Mouse (Mus musculus): Measurements from ENCODE around the gene Gpr4.

DNA sequence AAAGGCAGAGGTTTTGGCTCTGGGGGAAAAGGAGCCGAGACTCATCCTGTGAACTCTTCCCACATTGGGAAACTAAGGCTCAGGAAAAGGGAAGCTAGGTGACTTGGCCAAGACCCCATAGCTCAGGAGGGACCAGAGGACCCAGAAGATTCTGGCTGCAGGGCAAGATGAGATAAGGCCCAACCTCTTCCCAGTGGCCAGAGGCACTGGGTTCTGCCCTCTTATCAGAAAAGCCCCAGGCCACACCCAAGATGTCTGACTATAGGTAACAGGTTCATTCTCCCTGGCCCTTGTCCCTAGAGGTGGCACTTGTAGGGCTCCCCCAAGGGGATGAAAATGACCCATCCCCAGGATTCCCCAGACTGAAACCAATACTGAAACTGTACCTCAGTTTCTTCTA, 34.5 kb downstream of the Gpr4 start:
- TF ChIP-seq CTCF (IDR thresholded peaks at IDR 0.05 in 2 of 3, conservative IDR thresholded peaks at IDR 0.05 in 1 of 3; ENCODE audit: control insufficient read depth in 1 of 3, insufficient read depth in 1 of 3, low read depth in 2 of 3, low read length in 3 of 3, poor library complexity in 1 of 3, severe bottlenecking in 1 of 3) (no peak), POLR2AphosphoS5 (IDR thresholded peaks at IDR 0.05; ENCODE audit: borderline replicate concordance, low read depth, low read length) (no peak), GABPA (IDR thresholded peaks at IDR 0.05; ENCODE audit: low read depth, low read length) (no peak), MAZ (IDR thresholded peaks at IDR 0.05; ENCODE audit: low read depth, low read length) (no peak), SMC3 (IDR thresholded peaks at IDR 0.05; ENCODE audit: low read depth, low read length) (no peak)
